Mouse (Mus musculus) hindbrain, embryonic 14.5 days (tissue): ENCODE measurements around the gene Dtnb. TPM values are rescaled to one million over a fixed set of nuclear protein-coding genes. Genes with fewer than 3 reads are reported as not detected.

Experiments
- ATAC-seq: fragments of 200-750 bp; cut with Nextera tagmentation; 2 replicates; pipeline ENCODE4 v1.8.0; 2017; ENCODE audit warnings: moderate number of reproducible peaks, mild to moderate bottlenecking, moderate TSS enrichment, moderate library complexity; ENCODE audit not compliant: low FRiP score
- DNase-seq: peaks from one replicate; pipeline ENCODE4 v3.0.0-alpha.2; 2015; ENCODE audit warnings: low spot score
- H3K27ac ChIP-seq: fragments of 300-500 bp; sonication (generic); 2 replicates; pipeline ENCODE4 v1.5.1; 2014; ENCODE audit warnings: mild to moderate bottlenecking, moderate library complexity
- H3K27me3 ChIP-seq: fragments of 300-500 bp; sonication (generic); 2 replicates; pipeline ENCODE4 v1.6.1; 2014; ENCODE audit warnings: mild to moderate bottlenecking, low read length, mixed read lengths; ENCODE audit not compliant: control insufficient read depth, insufficient read depth
- H3K36me3 ChIP-seq: fragments of 300-500 bp; sonication (generic); replicated peaks from 2 replicates; pipeline ENCODE4 v1.6.1; 2014; ENCODE audit not compliant: control insufficient read depth, insufficient read depth
- H3K4me1 ChIP-seq: fragments of 300-500 bp; sonication (generic); replicated peaks from 2 replicates; pipeline ENCODE4 v1.6.1; 2014; ENCODE audit warnings: antibody characterized with exemption, low read length, mixed read lengths; ENCODE audit not compliant: control insufficient read depth, insufficient read depth
- H3K4me2 ChIP-seq: fragments of 300-500 bp; sonication (generic); replicated peaks from 2 replicates; pipeline ENCODE4 v1.6.1; 2014; ENCODE audit warnings: mild to moderate bottlenecking, moderate library complexity
- H3K4me3 ChIP-seq: fragments of 300-500 bp; sonication (generic); replicated peaks from 2 replicates; pipeline ENCODE4 v1.5.1; 2014; ENCODE audit warnings: mild to moderate bottlenecking, low read length
- H3K9ac ChIP-seq: fragments of 300-500 bp; sonication (generic); 2 replicates; pipeline ENCODE4 v1.6.1; 2014
- H3K9me3 ChIP-seq: fragments of 300-500 bp; sonication (generic); 2 replicates; pipeline ENCODE4 v1.6.1; 2016; ENCODE audit warnings: low read length; ENCODE audit not compliant: control insufficient read depth
- WGBS: fragments of 180-500 bp; shearing (Covaris S2); extraction: QIAGEN DNeasy Blood & Tissue Kit; methylation state at CpG from one replicate; pipeline ENCODE4 v1.1.7; 2014; 5-methylcytosine and 5-hydroxymethylcytosine counted together
- polyA plus RNA-seq: library from polyadenylated mRNA; unstranded; fragments of >200 nt; fragmentation: Nextera tagmentation; extraction: Ambion mirVana; gene quantifications from 2 replicates; pipeline ENCODE4 v1.2.1, GENCODE M21; 2014

Dtnb gene
- polyA plus RNA-seq, 1 experiment from 2014 or later, result 58.4 TPM

DNA sequence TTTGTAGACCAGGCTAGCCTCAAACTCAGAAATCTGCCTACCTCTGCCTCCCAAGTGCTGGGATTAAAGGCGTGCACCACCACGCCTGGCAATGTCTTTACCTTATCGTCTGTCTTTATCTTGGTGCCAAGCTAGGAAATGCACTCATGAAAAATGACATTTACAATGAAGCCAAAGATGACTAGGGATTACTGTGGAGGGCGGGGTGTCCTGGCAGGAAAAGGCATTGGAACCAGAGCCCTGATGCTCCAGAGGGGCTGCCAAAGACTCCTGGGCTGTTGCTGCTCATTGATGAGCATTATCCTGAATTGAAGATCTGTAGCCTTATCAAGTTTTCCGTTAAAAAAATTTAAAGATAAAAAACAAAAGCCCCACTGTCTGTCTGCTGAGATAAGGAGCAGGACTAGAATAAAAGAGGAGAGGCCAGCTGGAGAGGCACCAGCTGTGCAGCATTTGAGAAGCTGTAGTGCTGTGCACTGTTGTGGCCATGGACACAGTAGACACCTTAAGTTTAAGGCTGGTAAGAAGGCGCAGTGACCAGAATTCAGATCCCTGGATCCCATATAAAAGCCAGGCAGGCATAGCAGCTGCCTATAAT is 120.7 kb downstream of the Dtnb start:
- Histone ChIP-seq H3K4me2 (no peak overlapping the region), H3K9me3 (no peaks in the 10 kb centered on the region), H3K27ac (no peak overlapping the region), H3K4me3 (no peak overlapping the region), H3K27me3 (no peaks in the 10 kb centered on the region), H3K9ac (no peak overlapping the region), H3K36me3 (no peaks in the 10 kb centered on the region), H3K4me1 (no peaks in the 10 kb centered on the region)
- ATAC-seq, result no peak
- no peak for DNase-seq
- 88% methylated on average over 6 of the region's 6 CpGs for WGBS

DNA sequence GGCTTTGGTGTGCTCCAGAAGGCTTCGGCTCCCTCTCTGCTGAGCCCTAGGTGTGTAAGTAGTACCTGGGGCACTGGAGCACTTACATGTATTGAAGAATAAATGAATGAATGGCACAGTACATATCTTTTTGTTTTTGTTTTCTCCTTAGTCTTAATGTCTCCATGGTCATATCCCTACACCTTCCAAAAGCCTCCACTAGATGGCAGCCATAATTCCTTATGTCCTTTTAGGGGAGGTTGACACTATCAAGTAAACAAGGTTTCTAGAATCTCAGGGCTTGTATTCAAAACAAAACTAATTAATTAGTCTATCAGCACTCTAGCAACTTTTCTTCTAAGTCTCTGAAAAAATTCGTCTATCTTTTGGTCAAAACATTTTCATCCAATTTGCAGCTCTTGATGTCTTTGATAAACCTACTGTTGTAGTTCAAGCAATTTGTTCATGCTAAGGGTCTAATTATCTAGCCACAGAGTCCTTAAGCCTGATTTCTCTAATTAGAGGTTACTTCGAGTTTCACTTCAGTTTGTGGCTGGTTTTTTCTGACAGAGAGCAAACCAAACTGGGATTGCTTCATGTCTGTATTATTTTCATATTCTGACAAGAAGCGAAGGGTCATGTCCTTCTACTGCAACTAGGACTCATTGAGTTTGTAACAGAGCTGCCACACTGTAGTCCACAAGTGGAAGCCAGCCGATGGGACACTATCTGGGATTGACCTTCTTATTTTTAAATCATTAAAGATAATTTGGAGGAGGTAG is 123.7 kb downstream of the Dtnb start:
- Histone ChIP-seq H3K27me3 (no peaks in the 10 kb centered on the region), H3K4me2 (no peak overlapping the region), H3K27ac (no peak overlapping the region), H3K36me3 (no peaks in the 10 kb centered on the region), H3K4me1 (no peaks in the 10 kb centered on the region), H3K9me3 (no peaks in the 10 kb centered on the region), H3K4me3 (no peak overlapping the region), H3K9ac (no peak overlapping the region)
- 76% methylated on average over 5 of the region's 5 CpGs for WGBS
- DNase-seq (peak; percentile 85), ATAC-seq (no peak)

- DNase-seq (no peak), ATAC-seq (no peak)
- H3K9ac ChIP-seq, result no peak overlapping the region
- no peaks in the 10 kb centered on the region for H3K4me1 ChIP-seq
- H3K4me2 ChIP-seq, result no peak overlapping the region
- no peak overlapping the region for H3K4me3 ChIP-seq
- H3K27ac ChIP-seq, result no peak overlapping the region
- H3K9me3 ChIP-seq, result no peaks in the 10 kb centered on the region
- H3K27me3 ChIP-seq, result no peaks in the 10 kb centered on the region
- 91% methylated on average over 4 of the region's 4 CpGs for WGBS
- H3K36me3 ChIP-seq, result no peaks in the 10 kb centered on the region
Observed at GRCm38 (mm10) chr12:3700503-3700902, 128.3 kb downstream of the Dtnb start.

- no peak for DNase-seq
- WGBS, result 92% methylated on average over 7 of the region's 7 CpGs
- no peaks in the 10 kb centered on the region for H3K4me1 ChIP-seq
Observed at GRCm38 (mm10) chr12:3702903-3703302, 130.7 kb downstream of the Dtnb start.

DNA sequence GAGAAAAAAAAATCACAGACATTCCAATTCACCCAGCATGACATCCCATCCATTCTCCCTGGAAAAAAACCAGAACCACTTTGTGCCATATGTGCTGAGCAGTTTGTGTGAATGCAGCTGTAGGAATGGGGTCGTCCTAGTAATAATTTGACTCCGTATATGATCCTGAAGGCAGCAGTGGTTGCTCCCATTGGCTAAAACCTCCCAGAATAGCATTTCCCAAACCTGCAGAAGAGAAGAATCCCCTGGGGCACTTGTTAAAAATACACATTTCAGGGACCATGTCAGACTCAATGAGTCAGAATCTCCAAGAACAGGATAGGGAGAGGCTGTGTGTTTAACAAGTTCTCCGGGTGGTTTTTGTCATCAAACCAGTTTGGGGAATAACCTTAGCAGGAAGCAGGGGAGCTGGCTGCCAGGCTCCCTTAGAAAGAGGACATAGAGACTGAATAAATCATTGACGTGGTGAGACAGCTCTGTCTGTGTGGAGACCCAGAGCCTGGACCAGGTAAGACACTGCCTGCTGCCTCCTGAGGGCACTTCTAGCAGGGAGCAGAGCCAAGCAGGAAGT is 147.1 kb downstream of the Dtnb start:
- ATAC-seq (no peak), DNase-seq (no peak)
- no peak overlapping the region for H3K4me3 ChIP-seq
- no peak overlapping the region for H3K4me2 ChIP-seq
- H3K9me3 ChIP-seq, result no peaks in the 10 kb centered on the region
- WGBS, result 61% methylated on average over 4 of the region's 4 CpGs
- H3K27ac ChIP-seq, result 0 out of 2 replicates have a peak overlapping the region, but pooled peaks have one; percentile 32
- no peak overlapping the region for H3K9ac ChIP-seq
- no peaks in the 10 kb centered on the region for H3K27me3 ChIP-seq
- H3K36me3 ChIP-seq, result no peaks in the 10 kb centered on the region; the same call in 1 of the 2 replicates
- no peaks in the 10 kb centered on the region; the same call in 1 of the 2 replicates for H3K4me1 ChIP-seq

More at GRCm38 (mm10) chr12:3702903-3703302, 130.7 kb downstream of the Dtnb start:
- H3K27ac ChIP-seq, result no peak overlapping the region
- H3K9ac ChIP-seq, result no peak overlapping the region
- H3K4me2 ChIP-seq, result no peak overlapping the region
- no peaks in the 10 kb centered on the region for H3K27me3 ChIP-seq
- H3K4me3 ChIP-seq, result no peak overlapping the region
- ATAC-seq, result no peak
- no peaks in the 10 kb centered on the region for H3K9me3 ChIP-seq
- H3K36me3 ChIP-seq, result no peaks in the 10 kb centered on the region

GRCm38 (mm10) chr12:3720527-3720926 is 148.3 kb downstream of the Dtnb start:
- Histone ChIP-seq H3K27me3 (no peaks in the 10 kb centered on the region), H3K4me2 (no peak overlapping the region), H3K36me3 (no peaks in the 10 kb centered on the region; the same call in 1 of the 2 replicates), H3K9me3 (no peaks in the 10 kb centered on the region), H3K9ac (no peak overlapping the region), H3K4me1 (no peaks in the 10 kb centered on the region; the same call in 1 of the 2 replicates), H3K4me3 (no peak overlapping the region), H3K27ac (0 out of 2 replicates have a peak overlapping the region, but pooled peaks have one; percentile 17)
- DNase-seq (no peak), ATAC-seq (no peak)
- WGBS, result 68% methylated on average over 2 of the region's 2 CpGs

DNA sequence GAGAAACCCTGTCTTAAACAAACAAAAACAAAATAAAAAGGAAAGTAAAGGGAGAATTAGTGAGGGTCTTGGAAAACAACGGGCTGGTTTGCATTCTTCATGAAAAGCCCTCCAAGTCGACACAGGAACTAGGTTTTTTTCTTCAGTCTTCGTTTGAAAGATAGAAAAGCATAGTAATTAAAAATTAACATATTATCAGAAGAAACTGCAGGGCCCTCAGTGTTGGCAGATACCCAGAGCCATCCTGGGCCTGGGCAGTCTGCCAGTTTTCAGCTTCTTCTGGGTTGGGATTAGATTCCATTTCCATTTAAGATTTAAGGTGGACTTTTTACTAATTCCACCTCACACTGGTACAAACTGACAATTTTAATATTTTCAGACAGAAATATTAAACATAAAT is 151.6 kb downstream of the Dtnb start:
- Histone ChIP-seq H3K9me3 (no peaks in the 10 kb centered on the region), H3K27me3 (no peaks in the 10 kb centered on the region), H3K4me1 (no peaks in the 10 kb centered on the region; the same call in 1 of the 2 replicates), H3K9ac (no peak overlapping the region), H3K36me3 (no peaks in the 10 kb centered on the region; the same call in 1 of the 2 replicates), H3K4me2 (no peak overlapping the region), H3K27ac (no peak overlapping the region), H3K4me3 (no peak overlapping the region)
- ATAC-seq, result no peak
- WGBS, result 44% methylated on average over 3 of the region's 3 CpGs
- DNase-seq, result peak; percentile 68

DNA sequence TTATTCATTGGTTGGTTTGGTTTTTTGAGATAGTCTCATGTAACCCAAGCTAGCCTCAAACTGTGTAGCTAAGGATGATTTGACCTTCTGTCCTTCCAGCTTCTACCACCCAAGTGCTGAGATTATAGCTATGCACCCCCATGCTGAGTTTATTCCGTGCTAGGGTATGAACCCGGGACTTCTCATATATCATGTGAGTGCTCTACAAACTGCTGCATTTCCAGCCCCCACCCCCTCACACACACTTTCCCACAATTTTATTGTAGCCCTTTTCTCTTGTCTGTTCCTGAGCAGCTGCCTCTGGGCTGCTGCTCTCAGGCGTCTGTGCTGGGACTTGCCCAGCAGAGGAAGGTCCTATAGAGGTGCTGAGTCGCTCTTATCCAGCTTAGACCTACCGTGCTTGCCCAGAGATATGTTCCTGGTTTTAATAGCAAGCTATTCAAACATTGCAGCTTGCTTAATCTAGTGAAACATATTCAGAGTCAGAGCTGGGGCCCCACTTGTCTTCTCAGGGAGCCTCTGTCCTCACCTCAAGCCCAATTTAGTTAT is 152.7 kb downstream of the Dtnb start:
- Histone ChIP-seq H3K36me3 (no peaks in the 10 kb centered on the region; the same call in 1 of the 2 replicates), H3K9ac (no peak overlapping the region), H3K9me3 (no peaks in the 10 kb centered on the region), H3K4me1 (no peaks in the 10 kb centered on the region; the same call in 1 of the 2 replicates), H3K27me3 (no peaks in the 10 kb centered on the region), H3K27ac (no peak overlapping the region), H3K4me3 (no peak overlapping the region), H3K4me2 (no peak overlapping the region)
- ATAC-seq (no peak), DNase-seq (no peak)
- 60% methylated on average over 5 of the region's 5 CpGs for WGBS

- no peaks in the 10 kb centered on the region for H3K4me1 ChIP-seq
- no peak overlapping the region for H3K9ac ChIP-seq
- ATAC-seq, result no peak
- H3K27ac ChIP-seq, result no peak overlapping the region
- no peak overlapping the region for H3K4me3 ChIP-seq
- no peaks in the 10 kb centered on the region for H3K36me3 ChIP-seq
- no peaks in the 10 kb centered on the region for H3K9me3 ChIP-seq
- DNase-seq, result no peak
- H3K4me2 ChIP-seq, result no peak overlapping the region
- 91% methylated on average over 6 of the region's 6 CpGs for WGBS
- H3K27me3 ChIP-seq, result no peaks in the 10 kb centered on the region
Observed at GRCm38 (mm10) chr12:3729521-3730075, 157.4 kb downstream of the Dtnb start.
